Mouse (Mus musculus): Measurements from ENCODE around the gene Oma1.

The Oma1 gene

GRCm38 (mm10) chr4:103313587-103314525 lies at the start of gene Oma1:
Oma1 (plus strand) TSS chr4:103313812.
- DNase-seq (ENCODE audit: low spot score in 2 of 2) = peak; percentile 96 to 99

- no peak for DNase-seq (ENCODE audit: low spot score in 2 of 2)
Observed at GRCm38 (mm10) chr4:103263812-103264396, 49.7 kb upstream of the Oma1 start.

GRCm38 (mm10) chr4:103265166-103265565 lies 48.4 kb upstream of the Oma1 start:
- no peak for DNase-seq (ENCODE audit: low spot score in 2 of 2)

- DNase-seq (ENCODE audit: low spot score in 2 of 2) = peak in 1 of 2 experiments; percentile 4
Observed at GRCm38 (mm10) chr4:103269336-103269735, 44.3 kb upstream of the Oma1 start.

- DNase-seq (ENCODE audit: low spot score in 2 of 2) = no peak
Observed at GRCm38 (mm10) chr4:103273021-103273420, 40.6 kb upstream of the Oma1 start.

- no peak for DNase-seq (ENCODE audit: low spot score in 2 of 2)
Observed at GRCm38 (mm10) chr4:103288342-103288741, 25.3 kb upstream of the Oma1 start.

GRCm38 (mm10) chr4:103290763-103291162 lies 22.8 kb upstream of the Oma1 start, which contains the start of gene 4921539E11Rik:
4921539E11Rik (minus strand) TSS chr4:103290863.
- no peak for DNase-seq (ENCODE audit: low spot score in 2 of 2)

GRCm38 (mm10) chr4:103299342-103299741 lies 14.3 kb upstream of the Oma1 start:
- DNase-seq (ENCODE audit: low spot score in 2 of 2) = no peak

- no peak for DNase-seq (ENCODE audit: low spot score in 2 of 2)
Observed at GRCm38 (mm10) chr4:103303851-103304250, 9.8 kb upstream of the Oma1 start.

- DNase-seq (ENCODE audit: low spot score in 2 of 2) = no peak
Observed at GRCm38 (mm10) chr4:103314526-103314910, 906 bp downstream of the Oma1 start.

- DNase-seq (ENCODE audit: low spot score in 2 of 2) = no peak
Observed at GRCm38 (mm10) chr4:103315861-103316260, 2.2 kb downstream of the Oma1 start.

GRCm38 (mm10) chr4:103321461-103321860 lies 7.8 kb downstream of the Oma1 start:
- no peak for DNase-seq (ENCODE audit: low spot score in 2 of 2)

- no peak for DNase-seq (ENCODE audit: low spot score in 2 of 2)
Observed at GRCm38 (mm10) chr4:103324688-103325451, 11.3 kb downstream of the Oma1 start.

GRCm38 (mm10) chr4:103326994-103327393 lies 13.4 kb downstream of the Oma1 start:
- DNase-seq (ENCODE audit: low spot score in 2 of 2) = peak in 1 of 2 experiments; percentile 30

- no peak for DNase-seq (ENCODE audit: low spot score in 2 of 2)
Observed at GRCm38 (mm10) chr4:103329348-103329747, 15.7 kb downstream of the Oma1 start.

GRCm38 (mm10) chr4:103335134-103335533 lies 21.5 kb downstream of the Oma1 start:
- no peak for DNase-seq (ENCODE audit: low spot score in 2 of 2)

- no peak for DNase-seq (ENCODE audit: low spot score in 2 of 2)
Observed at GRCm38 (mm10) chr4:103340726-103341125, 27.1 kb downstream of the Oma1 start.

GRCm38 (mm10) chr4:103341620-103342019 lies 28.0 kb downstream of the Oma1 start:
- no peak for DNase-seq (ENCODE audit: low spot score in 2 of 2)

GRCm38 (mm10) chr4:103346058-103346457 lies 32.4 kb downstream of the Oma1 start:
- DNase-seq (ENCODE audit: low spot score in 2 of 2) = peak in 1 of 2 experiments; percentile 25

- DNase-seq (ENCODE audit: low spot score in 2 of 2) = no peak
Observed at GRCm38 (mm10) chr4:103346849-103347248, 33.2 kb downstream of the Oma1 start.

GRCm38 (mm10) chr4:103349219-103349618 lies 35.6 kb downstream of the Oma1 start:
- no peak for DNase-seq (ENCODE audit: low spot score in 2 of 2)

GRCm38 (mm10) chr4:103352926-103353325 lies 39.3 kb downstream of the Oma1 start:
- no peak for DNase-seq (ENCODE audit: low spot score in 2 of 2)
